Mouse (Mus musculus): ENCODE data around the gene Prss47. TPM values are rescaled to one million over a fixed set of nuclear protein-coding genes. Genes with fewer than 3 reads are reported as not detected.

Prss47 gene
- not detected in 2 replicates for polyA plus RNA-seq (2012; rRNA removed)

- Histone ChIP-seq H3K27ac (ENCODE audit: insufficient read depth, low read depth, low read length) (no peak within 1 kb of the TSS), H3K4me1 (ENCODE audit: control insufficient read depth, insufficient read depth, low read length) (no peaks in the 10 kb centered on the region), H3K36me3 (ENCODE audit: control insufficient read depth, insufficient read depth, low read length) (no peaks in the 10 kb centered on the region), H3K4me3 (ENCODE audit: insufficient read depth, low read depth, low read length) (no peak within 1 kb of the TSS), H3K27me3 (replicated peaks; ENCODE audit: control insufficient read depth, insufficient read depth, low read length) (no peaks in the 10 kb centered on the region; the same call in 1 of the 2 replicates)
- no peak for DNase-seq
- no peak for TF ChIP-seq CTCF (conservative IDR thresholded peaks at IDR 0.05; ENCODE audit: insufficient read depth, insufficient read length, low read depth, low read length)
- TF ChIP-seq POLR2A (IDR thresholded peaks at IDR 0.05; ENCODE audit: low read depth, low read length) = no peak
- 81% methylated on average over 9 of the region's 9 CpGs for WGBS
Measured at GRCm38 (mm10) chr13:65052660-65053059, at the start of gene Prss47. Prss47 (minus strand) TSS chr13:65052760.

GRCm38 (mm10) chr13:65101232-65101631, 48.7 kb upstream of the Prss47 start:
- no peaks in the 10 kb centered on the region for H3K36me3 ChIP-seq (ENCODE audit: control insufficient read depth, insufficient read depth, low read length)
- no peak overlapping the region for H3K27ac ChIP-seq (ENCODE audit: insufficient read depth, low read depth, low read length)
- TF ChIP-seq CTCF (conservative IDR thresholded peaks at IDR 0.05; ENCODE audit: insufficient read depth, insufficient read length, low read depth, low read length) (no peak), POLR2A (IDR thresholded peaks at IDR 0.05; ENCODE audit: low read depth, low read length) (no peak)
- no peak for DNase-seq
- no peaks in the 10 kb centered on the region for H3K4me1 ChIP-seq (ENCODE audit: control insufficient read depth, insufficient read depth, low read length)
- WGBS = 90% methylated on average over 3 of the region's 3 CpGs
- no peaks in the 10 kb centered on the region for H3K27me3 ChIP-seq (replicated peaks; ENCODE audit: control insufficient read depth, insufficient read depth, low read length)
- no peak overlapping the region for H3K4me3 ChIP-seq (ENCODE audit: insufficient read depth, low read depth, low read length)

- H3K36me3 ChIP-seq (ENCODE audit: control insufficient read depth, insufficient read depth, low read length) = no peaks in the 10 kb centered on the region
- TF ChIP-seq POLR2A (IDR thresholded peaks at IDR 0.05; ENCODE audit: low read depth, low read length) = no peak
- TF ChIP-seq CTCF (conservative IDR thresholded peaks at IDR 0.05; ENCODE audit: insufficient read depth, insufficient read length, low read depth, low read length) = no peak
- no peak overlapping the region for H3K27ac ChIP-seq (ENCODE audit: insufficient read depth, low read depth, low read length)
- no peak for DNase-seq
- no peaks in the 10 kb centered on the region for H3K4me1 ChIP-seq (ENCODE audit: control insufficient read depth, insufficient read depth, low read length)
- 97% methylated on average over 9 of the region's 9 CpGs for WGBS
- no peaks in the 10 kb centered on the region for H3K27me3 ChIP-seq (replicated peaks; ENCODE audit: control insufficient read depth, insufficient read depth, low read length)
- H3K4me3 ChIP-seq (ENCODE audit: insufficient read depth, low read depth, low read length) = no peak overlapping the region
Measured at GRCm38 (mm10) chr13:65100678-65101077, 48.1 kb upstream of the Prss47 start.

GRCm38 (mm10) chr13:65097018-65097417, 44.5 kb upstream of the Prss47 start:
- no peak for DNase-seq
- TF ChIP-seq POLR2A (IDR thresholded peaks at IDR 0.05; ENCODE audit: low read depth, low read length) (no peak), CTCF (conservative IDR thresholded peaks at IDR 0.05; ENCODE audit: insufficient read depth, insufficient read length, low read depth, low read length) (no peak)
- Histone ChIP-seq H3K4me1 (ENCODE audit: control insufficient read depth, insufficient read depth, low read length) (no peaks in the 10 kb centered on the region), H3K4me3 (ENCODE audit: insufficient read depth, low read depth, low read length) (no peak overlapping the region), H3K27me3 (replicated peaks; ENCODE audit: control insufficient read depth, insufficient read depth, low read length) (no peaks in the 10 kb centered on the region), H3K36me3 (ENCODE audit: control insufficient read depth, insufficient read depth, low read length) (no peaks in the 10 kb centered on the region), H3K27ac (ENCODE audit: insufficient read depth, low read depth, low read length) (no peak overlapping the region)

GRCm38 (mm10) chr13:65095923-65096322, 43.4 kb upstream of the Prss47 start:
- Histone ChIP-seq H3K4me1 (ENCODE audit: control insufficient read depth, insufficient read depth, low read length) (no peaks in the 10 kb centered on the region), H3K27ac (ENCODE audit: insufficient read depth, low read depth, low read length) (no peak overlapping the region), H3K4me3 (ENCODE audit: insufficient read depth, low read depth, low read length) (no peak overlapping the region), H3K27me3 (replicated peaks; ENCODE audit: control insufficient read depth, insufficient read depth, low read length) (no peaks in the 10 kb centered on the region), H3K36me3 (ENCODE audit: control insufficient read depth, insufficient read depth, low read length) (no peaks in the 10 kb centered on the region)
- DNase-seq = no peak
- WGBS = 98% methylated on average over 4 of the region's 4 CpGs
- TF ChIP-seq POLR2A (IDR thresholded peaks at IDR 0.05; ENCODE audit: low read depth, low read length) (no peak), CTCF (conservative IDR thresholded peaks at IDR 0.05; ENCODE audit: insufficient read depth, insufficient read length, low read depth, low read length) (no peak)

GRCm38 (mm10) chr13:65069969-65070368, 17.4 kb upstream of the Prss47 start:
- Histone ChIP-seq H3K27me3 (replicated peaks; ENCODE audit: control insufficient read depth, insufficient read depth, low read length) (no peaks in the 10 kb centered on the region), H3K4me1 (ENCODE audit: control insufficient read depth, insufficient read depth, low read length) (no peaks in the 10 kb centered on the region), H3K4me3 (ENCODE audit: insufficient read depth, low read depth, low read length) (no peak overlapping the region), H3K27ac (ENCODE audit: insufficient read depth, low read depth, low read length) (no peak overlapping the region), H3K36me3 (ENCODE audit: control insufficient read depth, insufficient read depth, low read length) (no peaks in the 10 kb centered on the region)
- DNase-seq = no peak
- no peak for TF ChIP-seq POLR2A (IDR thresholded peaks at IDR 0.05; ENCODE audit: low read depth, low read length)
- TF ChIP-seq CTCF (conservative IDR thresholded peaks at IDR 0.05; ENCODE audit: insufficient read depth, insufficient read length, low read depth, low read length) = no peak
- 89% methylated on average over 2 of the region's 2 CpGs for WGBS

GRCm38 (mm10) chr13:65035057-65035456, 17.5 kb downstream of the Prss47 start:
- H3K36me3 ChIP-seq (ENCODE audit: control insufficient read depth, insufficient read depth, low read length) = no peaks in the 10 kb centered on the region
- DNase-seq = peak; percentile 31
- H3K4me3 ChIP-seq (ENCODE audit: insufficient read depth, low read depth, low read length) = no peak overlapping the region

GRCm38 (mm10) chr13:65032758-65033157, 19.8 kb downstream of the Prss47 start, which contains the start of gene Spata31d1c:
Spata31d1c (plus strand) TSS chr13:65033058.
- no peak within 1 kb of the TSS for H3K27ac ChIP-seq (ENCODE audit: insufficient read depth, low read depth, low read length)
- no peak within 1 kb of the TSS for H3K4me3 ChIP-seq (ENCODE audit: insufficient read depth, low read depth, low read length)
- no peak for TF ChIP-seq POLR2A (IDR thresholded peaks at IDR 0.05; ENCODE audit: low read depth, low read length)
- TF ChIP-seq CTCF (conservative IDR thresholded peaks at IDR 0.05; ENCODE audit: insufficient read depth, insufficient read length, low read depth, low read length) = no peak
- no peaks in the 10 kb centered on the region for H3K4me1 ChIP-seq (ENCODE audit: control insufficient read depth, insufficient read depth, low read length)
- H3K36me3 ChIP-seq (ENCODE audit: control insufficient read depth, insufficient read depth, low read length) = no peaks in the 10 kb centered on the region
- DNase-seq = no peak
- no peaks in the 10 kb centered on the region for H3K27me3 ChIP-seq (replicated peaks; ENCODE audit: control insufficient read depth, insufficient read depth, low read length)

More at GRCm38 (mm10) chr13:65035057-65035456, 17.5 kb downstream of the Prss47 start:
- Histone ChIP-seq H3K27ac (ENCODE audit: insufficient read depth, low read depth, low read length) (no peak overlapping the region), H3K4me1 (ENCODE audit: control insufficient read depth, insufficient read depth, low read length) (no peaks in the 10 kb centered on the region), H3K27me3 (replicated peaks; ENCODE audit: control insufficient read depth, insufficient read depth, low read length) (no peaks in the 10 kb centered on the region)
- TF ChIP-seq CTCF (conservative IDR thresholded peaks at IDR 0.05; ENCODE audit: insufficient read depth, insufficient read length, low read depth, low read length) = no peak
- TF ChIP-seq POLR2A (IDR thresholded peaks at IDR 0.05; ENCODE audit: low read depth, low read length) = no peak
- WGBS = 58% methylated on average over 4 of the region's 4 CpGs
